Mouse (Mus musculus) thymus, postnatal 36 days (tissue): ENCODE results near the gene Glis2.
"Not testable (repeated sequence)": the region's sequence is repeated elsewhere in the genome, so short reads cannot be mapped to it uniquely, and the experiment has no call there.

Source experiments
- DNase-seq, 2 experiments: peaks; one replicate each; pipeline ENCODE4 v3.0.0; 2022; ENCODE audit warnings: mixed read lengths in 2 of 2

Gene Glis2

GRCm38 (mm10) chr16:4593971-4594813 is at the start of gene Glis2:
Glis2 (plus strand) TSS chr16:4594713.
- DNase-seq: peak; percentile 34 to 49

GRCm38 (mm10) chr16:4544845-4545244 is 49.7 kb upstream of the Glis2 start:
- no peak for DNase-seq

GRCm38 (mm10) chr16:4546838-4547237 is 47.7 kb upstream of the Glis2 start:
- DNase-seq: no peak

DNA sequence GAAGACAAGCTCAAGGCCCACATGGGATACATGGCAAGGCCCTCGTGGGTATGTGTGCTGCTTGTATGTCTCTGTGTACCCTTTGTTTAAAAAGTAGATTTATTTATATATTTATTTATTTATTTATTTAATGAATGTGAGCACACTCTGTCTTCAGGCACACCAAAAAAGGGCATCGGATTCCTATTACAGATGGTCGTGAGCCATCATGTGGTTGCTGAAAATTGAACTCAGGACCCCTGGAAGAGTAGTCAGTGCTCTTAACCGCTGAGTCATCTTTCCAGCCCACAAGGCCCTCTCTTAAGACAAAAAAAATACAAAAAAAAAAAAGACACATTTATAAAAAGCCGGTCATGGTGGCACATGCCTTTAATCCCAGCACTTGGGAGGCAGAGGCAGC is 46.9 kb upstream of the Glis2 start:
- no peak for DNase-seq

GRCm38 (mm10) chr16:4548953-4549688 is 45.4 kb upstream of the Glis2 start:
- no peak for DNase-seq

- peak; percentile 38 to 45 for DNase-seq
These were observed 43.5 kb upstream of the Glis2 start for GRCm38 (mm10) chr16:4551056-4551455.

- DNase-seq: no peak
These were observed 42.6 kb upstream of the Glis2 start for GRCm38 (mm10) chr16:4551885-4552284.

- DNase-seq: no peak
These were observed 41.5 kb upstream of the Glis2 start for GRCm38 (mm10) chr16:4552829-4553550.

DNA sequence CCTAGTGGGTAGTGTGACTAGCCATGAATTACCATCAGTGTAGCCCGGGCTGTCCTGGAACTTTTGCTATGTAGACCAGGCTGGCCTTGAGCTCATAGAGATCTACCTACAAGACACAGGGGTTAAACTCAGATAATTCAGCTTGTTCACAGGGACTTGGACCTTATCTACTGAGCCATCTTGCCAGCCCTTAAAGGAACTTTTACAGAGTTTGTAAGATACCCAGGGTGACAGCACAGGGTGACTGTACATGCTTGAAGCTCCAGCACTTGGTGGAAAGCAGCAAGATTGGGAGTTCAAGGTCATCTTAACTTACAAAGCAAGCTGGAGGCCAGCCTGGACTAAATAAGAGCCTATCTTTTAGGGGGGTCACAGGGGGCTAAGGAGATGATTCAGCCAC is 39.0 kb upstream of the Glis2 start:
- DNase-seq: no peak

GRCm38 (mm10) chr16:4557085-4557484 is 37.4 kb upstream of the Glis2 start:
- DNase-seq: no peak

- peak; percentile 60 to 79 for DNase-seq
These were observed 36.6 kb upstream of the Glis2 start for GRCm38 (mm10) chr16:4557949-4558348.

GRCm38 (mm10) chr16:4558384-4558979 is 36.0 kb upstream of the Glis2 start:
- DNase-seq: peak; percentile 88 to 91

DNA sequence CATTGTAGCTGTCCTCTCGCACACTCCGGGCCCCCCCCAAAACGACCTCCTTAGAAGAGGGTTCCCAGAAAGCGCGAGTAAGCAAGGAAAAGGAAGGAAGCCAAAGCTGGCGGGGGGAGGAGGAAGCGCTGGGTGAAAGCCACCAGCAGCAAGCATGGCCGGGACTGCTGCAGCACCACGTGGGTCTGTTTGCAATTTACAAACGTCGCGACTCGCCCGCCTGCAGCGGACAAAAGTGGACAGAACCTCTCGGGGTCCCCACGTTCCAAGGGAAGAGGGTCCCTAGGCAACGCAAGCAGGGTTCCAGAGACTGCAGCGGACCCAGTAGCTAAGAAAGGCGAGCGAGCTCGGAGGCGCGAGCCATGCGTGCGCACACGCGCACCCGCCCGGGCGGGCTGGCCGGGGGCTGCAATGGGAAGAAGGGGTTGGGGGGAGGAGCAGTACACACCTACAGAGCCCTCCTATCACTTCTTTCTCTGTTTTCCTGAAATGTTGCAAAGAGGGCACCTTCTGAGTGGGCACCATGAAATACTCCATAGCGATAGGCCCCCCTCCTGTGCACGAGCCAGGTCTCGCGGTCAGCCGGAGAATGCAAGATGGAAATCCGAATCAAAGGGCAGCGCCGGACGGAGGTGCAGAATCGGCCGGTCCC is 35.4 kb upstream of the Glis2 start:
- peak; percentile 63 to 72 for DNase-seq

GRCm38 (mm10) chr16:4559715-4560144 is 34.8 kb upstream of the Glis2 start, which contains the start of gene Tfap4:
Tfap4 (minus strand) TSS chr16:4559854.
- peak; percentile 83 to 85 for DNase-seq

GRCm38 (mm10) chr16:4560145-4560952 is 34.2 kb upstream of the Glis2 start:
- DNase-seq: peak; percentile 74 to 78

DNA sequence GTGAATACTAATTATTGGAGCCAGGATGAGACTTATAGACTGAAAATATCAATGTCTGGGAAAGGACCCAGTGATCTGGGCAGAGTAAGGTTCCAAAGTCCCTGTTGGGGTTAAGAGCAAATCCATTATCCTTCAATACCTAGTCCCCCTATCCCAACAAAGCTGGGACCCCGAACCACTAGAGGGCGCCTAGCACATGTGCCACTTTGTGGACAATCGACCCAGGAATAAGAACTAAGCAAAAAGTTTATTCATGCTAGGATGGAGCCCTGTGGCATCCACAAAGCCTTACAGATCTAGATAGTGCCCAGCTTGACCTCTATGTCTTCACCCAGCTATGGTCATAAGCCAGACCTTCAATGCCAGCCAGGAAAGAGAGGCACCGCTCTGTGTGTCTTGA is 26.6 kb upstream of the Glis2 start:
- DNase-seq: peak; percentile 71 to 79

GRCm38 (mm10) chr16:4570737-4571136 is 23.8 kb upstream of the Glis2 start:
- no peak for DNase-seq

DNA sequence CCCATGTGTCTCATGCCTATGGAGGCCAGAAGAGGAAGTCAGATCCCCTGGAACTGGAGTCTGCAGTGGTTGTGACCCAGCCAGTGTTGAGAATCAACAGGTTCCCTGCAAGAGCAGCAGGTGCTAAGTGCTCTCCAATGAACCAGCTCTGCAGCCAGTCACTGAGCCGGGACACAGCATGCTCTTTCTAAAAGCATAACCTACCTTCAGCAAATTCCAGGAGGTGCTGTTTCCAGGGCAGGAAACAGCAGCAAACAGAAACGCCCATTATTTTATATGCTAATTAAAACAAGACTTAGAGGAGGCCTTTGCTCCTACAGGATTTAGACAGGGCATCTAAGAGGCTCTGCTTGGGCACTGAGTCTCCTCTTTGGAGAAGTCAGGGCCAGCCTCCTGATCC is 18.5 kb upstream of the Glis2 start:
- DNase-seq: no peak

DNA sequence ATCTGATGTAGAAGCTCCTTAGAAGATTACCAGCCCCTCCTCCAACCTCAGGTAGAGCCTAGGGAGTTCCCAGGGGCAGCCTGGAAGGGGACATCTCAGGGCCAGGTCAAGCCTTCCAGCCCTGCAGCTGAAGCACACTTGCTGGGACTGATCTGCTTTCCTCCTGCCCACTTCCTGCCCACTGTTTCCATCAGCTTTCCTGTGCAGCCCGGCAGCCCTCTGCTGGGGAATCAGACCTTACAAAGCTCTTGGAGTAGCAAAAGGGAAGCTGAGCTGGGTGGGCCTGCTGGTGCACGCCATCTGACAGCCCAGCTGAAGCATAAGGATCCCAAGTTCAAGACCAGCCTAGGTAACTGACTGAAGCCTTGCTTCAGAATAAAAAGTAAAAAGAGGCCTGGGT is 17.6 kb upstream of the Glis2 start:
- peak in 1 of 2 experiments; percentile 42 for DNase-seq

- DNase-seq: no peak
These were observed 15.9 kb upstream of the Glis2 start for GRCm38 (mm10) chr16:4578630-4579029.

DNA sequence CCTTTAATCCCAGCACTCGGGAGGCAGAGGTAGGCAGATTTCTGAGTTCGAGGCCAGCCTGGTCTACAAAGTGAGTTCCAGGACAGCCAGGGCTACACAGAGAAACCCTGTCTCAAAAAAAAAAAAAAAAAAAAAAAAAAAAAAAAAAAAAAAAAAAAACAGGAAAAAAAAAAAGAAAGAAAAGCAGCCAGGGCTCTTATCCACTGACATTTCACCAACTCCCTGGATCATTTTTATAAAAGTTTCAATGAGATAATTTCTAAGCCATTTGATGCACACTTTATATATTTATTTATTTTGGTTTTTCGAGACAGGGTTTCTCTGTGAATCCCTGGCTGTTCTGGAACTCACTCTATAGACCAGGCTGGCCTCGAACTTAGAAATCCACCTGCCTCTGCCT is 13.3 kb upstream of the Glis2 start:
- not testable (repeated sequence) for DNase-seq
